Mouse (Mus musculus) neural tube, embryonic 15.5 days (tissue): ENCODE measurements around the gene Nup107. TPM values are rescaled to one million over a fixed set of nuclear protein-coding genes. Genes with fewer than 3 reads are reported as not detected.
"Not testable (repeated sequence)": the region's sequence is repeated elsewhere in the genome, so short reads cannot be mapped to it uniquely, and the experiment has no call there.

Experiments used
- ATAC-seq: fragments of 200-750 bp; cut with Nextera tagmentation; 2 replicates; pipeline ENCODE4 v1.8.0; 2017; ENCODE audit warnings: mild to moderate bottlenecking, moderate TSS enrichment, moderate library complexity; ENCODE audit not compliant: low FRiP score
- H3K27ac ChIP-seq: fragments of 300-500 bp; sonication (generic); replicated peaks from 2 replicates; pipeline ENCODE4 v1.5.1; 2015; ENCODE audit warnings: mild to moderate bottlenecking, inconsistent platforms
- H3K27me3 ChIP-seq: fragments of 300-500 bp; sonication (generic); replicated peaks from 2 replicates; pipeline ENCODE4 v1.6.1; 2015; ENCODE audit warnings: inconsistent platforms
- H3K36me3 ChIP-seq: fragments of 300-500 bp; sonication (generic); 2 replicates; pipeline ENCODE4 v1.6.1; 2015; ENCODE audit warnings: inconsistent platforms
- H3K4me1 ChIP-seq: fragments of 300-500 bp; sonication (generic); 2 replicates; pipeline ENCODE4 v1.6.1; 2015; ENCODE audit warnings: inconsistent platforms
- H3K4me2 ChIP-seq: fragments of 300-500 bp; sonication (generic); 2 replicates; pipeline ENCODE4 v1.6.1; 2015; ENCODE audit warnings: inconsistent platforms, mild to moderate bottlenecking, moderate library complexity
- H3K4me3 ChIP-seq: fragments of 300-500 bp; sonication (generic); replicated peaks from 2 replicates; pipeline ENCODE4 v1.5.1; 2015; ENCODE audit warnings: mild to moderate bottlenecking, inconsistent platforms
- H3K9ac ChIP-seq: fragments of 300-500 bp; sonication (generic); replicated peaks from 2 replicates; pipeline ENCODE4 v1.6.1; 2015; ENCODE audit warnings: mild to moderate bottlenecking, inconsistent platforms
- H3K9me3 ChIP-seq: fragments of 300-500 bp; sonication (generic); replicated peaks from 2 replicates; pipeline ENCODE4 v1.6.1; 2016; ENCODE audit warnings: inconsistent platforms
- WGBS: fragments of 180-500 bp; shearing (Covaris S2); methylation state at CpG from one replicate; pipeline ENCODE4 v1.1.7; 2015; ENCODE audit warnings: mixed read lengths; 5-methylcytosine and 5-hydroxymethylcytosine counted together
- polyA plus RNA-seq: library from polyadenylated mRNA; unstranded; fragments of >200 nt; fragmentation: Nextera tagmentation; extraction: Ambion mirVana; gene quantifications from 2 replicates; pipeline ENCODE4 v1.2.1, GENCODE M21; 2015

Gene Nup107
- polyA plus RNA-seq, 1 experiment from 2014 or later, result 28.2 TPM

GRCm38 (mm10) chr10:117707114-117707838 is 85.2 kb downstream of the Nup107 start:
- Histone ChIP-seq H3K4me3 (no peak overlapping the region), H3K4me1 (peaks cover 29% of the 10 kb centered on the region), H3K9me3 (no peaks in the 10 kb centered on the region), H3K27me3 (no peaks in the 10 kb centered on the region), H3K36me3 (peaks cover 33% of the 10 kb centered on the region), H3K4me2 (no peak overlapping the region), H3K27ac (no peak overlapping the region), H3K9ac (no peak overlapping the region)
- ATAC-seq, result no peak
- 93% methylated on average over 2 of the region's 2 CpGs for WGBS

- no peak overlapping the region for H3K4me2 ChIP-seq
- peaks cover 28% of the 10 kb centered on the region for H3K4me1 ChIP-seq
- no peak for ATAC-seq
- no peak overlapping the region for H3K9ac ChIP-seq
- no peaks in the 10 kb centered on the region for H3K9me3 ChIP-seq
- H3K27ac ChIP-seq, result no peak overlapping the region
- 88% methylated on average over 6 of the region's 6 CpGs for WGBS
- peaks cover 40% of the 10 kb centered on the region for H3K36me3 ChIP-seq
- H3K27me3 ChIP-seq, result no peaks in the 10 kb centered on the region
- no peak overlapping the region for H3K4me3 ChIP-seq
Observed at GRCm38 (mm10) chr10:117706440-117706839, 86.1 kb downstream of the Nup107 start.

- no peak overlapping the region for H3K9ac ChIP-seq
- peaks cover 23% of the 10 kb centered on the region for H3K4me1 ChIP-seq
- H3K27ac ChIP-seq, result no peak overlapping the region
- H3K27me3 ChIP-seq, result no peaks in the 10 kb centered on the region
- ATAC-seq, result no peak
- H3K9me3 ChIP-seq, result no peaks in the 10 kb centered on the region
- H3K4me3 ChIP-seq, result no peak overlapping the region
- H3K36me3 ChIP-seq, result peaks cover 44% of the 10 kb centered on the region
- H3K4me2 ChIP-seq, result no peak overlapping the region
Observed at GRCm38 (mm10) chr10:117705806-117706205, 86.7 kb downstream of the Nup107 start.

- Histone ChIP-seq H3K4me1 (peaks cover 23% of the 10 kb centered on the region), H3K9ac (no peak overlapping the region), H3K27ac (no peak overlapping the region), H3K36me3 (peaks cover 53% of the 10 kb centered on the region), H3K9me3 (no peaks in the 10 kb centered on the region), H3K4me2 (no peak overlapping the region), H3K27me3 (no peaks in the 10 kb centered on the region), H3K4me3 (no peak overlapping the region)
- no peak for ATAC-seq
- 91% methylated on average over 6 of the region's 6 CpGs for WGBS
Observed at GRCm38 (mm10) chr10:117704964-117705335, 87.6 kb downstream of the Nup107 start.

- not testable (repeated sequence) for H3K9me3 ChIP-seq, H3K27ac ChIP-seq, ATAC-seq, H3K9ac ChIP-seq, H3K4me3 ChIP-seq, H3K4me2 ChIP-seq, H3K27me3 ChIP-seq
- Histone ChIP-seq H3K4me1 (peaks cover 22% of the 10 kb centered on the region), H3K36me3 (peaks cover 58% of the 10 kb centered on the region)
- WGBS, result over 99% methylated on average over 6 of the region's 6 CpGs
Observed at GRCm38 (mm10) chr10:117704314-117704963, 88.1 kb downstream of the Nup107 start.

GRCm38 (mm10) chr10:117703506-117703905 is 89.0 kb downstream of the Nup107 start:
- Histone ChIP-seq H3K4me3 (no peak overlapping the region), H3K4me1 (peaks cover 13% of the 10 kb centered on the region), H3K9me3 (no peaks in the 10 kb centered on the region), H3K4me2 (no peak overlapping the region), H3K27ac (no peak overlapping the region), H3K36me3 (peaks cover 66% of the 10 kb centered on the region), H3K9ac (no peak overlapping the region), H3K27me3 (no peaks in the 10 kb centered on the region)
- ATAC-seq, result no peak
- WGBS, result 86% methylated on average over 3 of the region's 3 CpGs

- peaks cover 11% of the 10 kb centered on the region for H3K4me1 ChIP-seq
- no peak overlapping the region for H3K4me2 ChIP-seq
- H3K36me3 ChIP-seq, result peaks cover 76% of the 10 kb centered on the region
- WGBS, result 94% methylated on average over 6 of the region's 6 CpGs
- no peak overlapping the region for H3K4me3 ChIP-seq
- H3K9ac ChIP-seq, result no peak overlapping the region
- H3K27ac ChIP-seq, result no peak overlapping the region
- no peaks in the 10 kb centered on the region for H3K9me3 ChIP-seq
- no peak for ATAC-seq
- H3K27me3 ChIP-seq, result no peaks in the 10 kb centered on the region
Observed at GRCm38 (mm10) chr10:117702024-117702833, 90.3 kb downstream of the Nup107 start.

- no peak for ATAC-seq
- 95% methylated on average over 6 of the region's 6 CpGs for WGBS
- H3K36me3 ChIP-seq, result peaks cover 82% of the 10 kb centered on the region
- no peak overlapping the region for H3K4me2 ChIP-seq
- H3K4me3 ChIP-seq, result no peak overlapping the region
- no peak overlapping the region for H3K9ac ChIP-seq
- H3K4me1 ChIP-seq, result peaks cover 1% of the 10 kb centered on the region; the same call in 1 of the 2 replicates
- H3K27ac ChIP-seq, result no peak overlapping the region
- H3K9me3 ChIP-seq, result no peaks in the 10 kb centered on the region
- H3K27me3 ChIP-seq, result no peaks in the 10 kb centered on the region
Observed at GRCm38 (mm10) chr10:117701034-117701829, 91.3 kb downstream of the Nup107 start.

Other genes starting within 250 kb of the Nup107 start
- gene Cpm, start 163.2 kb downstream of the Nup107 start, polyA plus RNA-seq, result 4.1 and 12.9 TPM in 2 replicates
- gene Mdm2, start 81.9 kb downstream of the Nup107 start, polyA plus RNA-seq, result 46.0 and 51.3 TPM in 2 replicates
- gene Slc35e3, start 46.3 kb downstream of the Nup107 start, polyA plus RNA-seq, result 26.4 and 26.9 TPM in 2 replicates
- gene Rap1b, start 53.3 kb upstream of the Nup107 start, polyA plus RNA-seq, result 165 and 174 TPM in 2 replicates